Mouse (Mus musculus): ENCODE data around the gene Il23a. TPM values are rescaled to one million over a fixed set of nuclear protein-coding genes. Genes with fewer than 3 reads are reported as not detected.

Il23a gene
- total and polyA plus RNA-seq, 3 experiments = 0.32 to 3.6 (median 0.49) TPM

GRCm38 (mm10) chr10:128258953-128259352 lies 39.6 kb downstream of the Il23a start (continued):
- TF ChIP-seq POLR2AphosphoS2 (IDR thresholded peaks at IDR 0.05; ENCODE audit: low read depth, low read length) (no peak), MAFK (IDR thresholded peaks at IDR 0.05; ENCODE audit: insufficient replicate concordance, low read length) (no peak), HCFC1 (IDR thresholded peaks at IDR 0.05; ENCODE audit: low read depth, low read length) (no peak), JUND (conservative IDR thresholded peaks at IDR 0.05; ENCODE audit: low read depth, low read length) (peak; percentile 85), USF2 (conservative IDR thresholded peaks at IDR 0.05; ENCODE audit: low read depth, low read length) (no peak), JUN (IDR thresholded peaks at IDR 0.05; ENCODE audit: insufficient read depth, low read depth, low read length) (peak; percentile 73; the same call in 1 of the 2 replicates), NRF1 (IDR thresholded peaks at IDR 0.05; ENCODE audit: low read depth, low read length) (no peak), ZMIZ1 (IDR thresholded peaks at IDR 0.05; ENCODE audit: low read depth, low read length) (no peak), ELF1 (IDR thresholded peaks at IDR 0.05; ENCODE audit: low read depth, low read length) (peak; percentile 58), MYC (IDR thresholded peaks at IDR 0.05; ENCODE audit: low read depth, low read length) (no peak), CHD1 (IDR thresholded peaks at IDR 0.05; ENCODE audit: low read depth, low read length) (no peak), CTCF (conservative IDR thresholded peaks at IDR 0.05 in 1 of 2, IDR thresholded peaks at IDR 0.05 in 1 of 2; ENCODE audit: low read depth in 2 of 2, low read length in 2 of 2) (no peak), IRF4 (IDR thresholded peaks at IDR 0.05; ENCODE audit: low read depth, low read length) (peak; percentile 92), KAT2A (IDR thresholded peaks at IDR 0.05; ENCODE audit: insufficient replicate concordance, low read length) (no peak), SMC3 (IDR thresholded peaks at IDR 0.05; ENCODE audit: low read depth, low read length) (no peak), CHD2 (IDR thresholded peaks at IDR 0.05; ENCODE audit: low read length) (no peak)

GRCm38 (mm10) chr10:128256328-128256727 lies 42.2 kb downstream of the Il23a start:
- peak; percentile 74 for DNase-seq (ENCODE audit: extremely low read depth)
- H3K27ac ChIP-seq (ENCODE audit: insufficient read depth, low read depth) = no peak overlapping the region
- no peaks in the 10 kb centered on the region for H3K79me2 ChIP-seq (replicated peaks; ENCODE audit: control insufficient read depth, extremely low read depth, insufficient read depth, poor library complexity, severe bottlenecking)
- dilution Hi-C loops (cut with MboI; ENCODE audit: extremely low pct_ligation_motif_present, extremely low pct_unique_long_range_greater_than_20kb, low sequenced_read_pairs) (no loop called here), in situ Hi-C loops (cut with MboI; ENCODE audit: low pct_ligation_motif_present, low pct_unique_long_range_greater_than_20kb, low sequenced_read_pairs) (no loop called here)
- H3K9ac ChIP-seq (ENCODE audit: insufficient read depth, low read depth) = peak overlapping the region; percentile 23; the same call in 1 of the 2 replicates
- H3K27me3 ChIP-seq (replicated peaks) = no peaks in the 10 kb centered on the region
- peaks cover 23 to 47% of the 10 kb centered on the region in 2 experiments for H3K4me1 ChIP-seq (ENCODE audit: control insufficient read depth in 1 of 2, insufficient read depth in 2 of 2)
- peak overlapping the region in 1 of 3 experiments; percentile 3 for H3K4me3 ChIP-seq (replicated peaks in 1 of 3; ENCODE audit: low read depth in 2 of 3, low read length in 2 of 3, poor library complexity in 1 of 3)
- 0 out of 2 replicates have a peak overlapping the region, but pooled peaks have one; percentile 1 for H3K4me2 ChIP-seq (ENCODE audit: insufficient read depth, low read depth, poor library complexity, severe bottlenecking)
- peaks cover 13 to 32% of the 10 kb centered on the region in 2 experiments for H3K36me3 ChIP-seq (replicated peaks in 1 of 2; ENCODE audit: control insufficient read depth in 1 of 2, insufficient read depth in 1 of 2, low read length in 1 of 2)
- no peaks in the 10 kb centered on the region for H3K9me3 ChIP-seq (replicated peaks; ENCODE audit: low read length)
- TF ChIP-seq POLR2A (IDR thresholded peaks at IDR 0.05; ENCODE audit: low read depth, low read length) = no peak
- peak; percentile 84; the same call in 1 of the 2 replicates for TF ChIP-seq MXI1 (IDR thresholded peaks at IDR 0.05; ENCODE audit: low read depth, low read length)
- TF ChIP-seq ELF1 (IDR thresholded peaks at IDR 0.05; ENCODE audit: low read depth, low read length) = no peak
- peak; percentile 58 for TF ChIP-seq MEF2A (IDR thresholded peaks at IDR 0.05; ENCODE audit: borderline replicate concordance, low read depth, low read length)
- no peak for TF ChIP-seq SMC3 (IDR thresholded peaks at IDR 0.05; ENCODE audit: low read depth, low read length)
- TF ChIP-seq CHD2 (IDR thresholded peaks at IDR 0.05; ENCODE audit: low read length) = peak; percentile 55; the same call in 1 of the 2 replicates
- no peak for TF ChIP-seq ZC3H11A (IDR thresholded peaks at IDR 0.05; ENCODE audit: low read depth, low read length)
- peak; percentile 91 for TF ChIP-seq BHLHE40 (IDR thresholded peaks at IDR 0.05; ENCODE audit: low read depth, low read length)
- no peak for TF ChIP-seq UBTF (IDR thresholded peaks at IDR 0.05; ENCODE audit: low read depth, low read length)
- TF ChIP-seq MAX (IDR thresholded peaks at IDR 0.05; ENCODE audit: low read length) = peak; percentile 81
- no peak for TF ChIP-seq CTCF (conservative IDR thresholded peaks at IDR 0.05 in 1 of 2, IDR thresholded peaks at IDR 0.05 in 1 of 2; ENCODE audit: low read depth in 2 of 2, low read length in 2 of 2)
- TF ChIP-seq RAD21 (IDR thresholded peaks at IDR 0.05; ENCODE audit: low read depth, low read length) = no peak; the same call in 1 of the 2 replicates
- no peak for TF ChIP-seq POLR2AphosphoS2 (IDR thresholded peaks at IDR 0.05; ENCODE audit: low read depth, low read length)
- no peak for TF ChIP-seq GABPA (IDR thresholded peaks at IDR 0.05; ENCODE audit: insufficient replicate concordance, low read depth, low read length)
- peak; percentile 27; the same call in 1 of the 2 replicates for TF ChIP-seq HCFC1 (IDR thresholded peaks at IDR 0.05; ENCODE audit: low read depth, low read length)
- TF ChIP-seq PAX5 (IDR thresholded peaks at IDR 0.05; ENCODE audit: low read length) = no peak
- TF ChIP-seq ZMIZ1 (IDR thresholded peaks at IDR 0.05; ENCODE audit: low read depth, low read length) = no peak
- no peak for TF ChIP-seq KAT2A (IDR thresholded peaks at IDR 0.05; ENCODE audit: insufficient replicate concordance, low read length)
- no peak for TF ChIP-seq USF2 (conservative IDR thresholded peaks at IDR 0.05; ENCODE audit: low read depth, low read length)
- peak; percentile 85 for TF ChIP-seq MYC (IDR thresholded peaks at IDR 0.05; ENCODE audit: low read depth, low read length)
- TF ChIP-seq TCF12 (IDR thresholded peaks at IDR 0.05; ENCODE audit: low read depth, low read length) = peak; percentile 56; the same call in 1 of the 2 replicates
- no peak for TF ChIP-seq E2F4 (IDR thresholded peaks at IDR 0.05; ENCODE audit: insufficient replicate concordance, low read depth, low read length)
- peak; percentile 77 for TF ChIP-seq MAFK (IDR thresholded peaks at IDR 0.05; ENCODE audit: insufficient replicate concordance, low read length)
- no peak for TF ChIP-seq USF1 (IDR thresholded peaks at IDR 0.05; ENCODE audit: low read depth, low read length)
- peak; percentile 64 for TF ChIP-seq EP300 (IDR thresholded peaks at IDR 0.05; ENCODE audit: low read length)
- no peak for TF ChIP-seq TBP (conservative IDR thresholded peaks at IDR 0.05; ENCODE audit: low read depth, low read length)
- no peak for TF ChIP-seq CHD1 (IDR thresholded peaks at IDR 0.05; ENCODE audit: low read depth, low read length)
- no peak for TF ChIP-seq NELFE (IDR thresholded peaks at IDR 0.05; ENCODE audit: low read depth, low read length)
- TF ChIP-seq JUN (IDR thresholded peaks at IDR 0.05; ENCODE audit: insufficient read depth, low read depth, low read length) = peak; percentile 59
- TF ChIP-seq ZNF384 (IDR thresholded peaks at IDR 0.05; ENCODE audit: low read depth, low read length) = no peak
- TF ChIP-seq IRF4 (IDR thresholded peaks at IDR 0.05; ENCODE audit: low read depth, low read length) = peak; percentile 66
- no peak for TF ChIP-seq NRF1 (IDR thresholded peaks at IDR 0.05; ENCODE audit: low read depth, low read length)
- peak; percentile 51; the same call in 1 of the 2 replicates for TF ChIP-seq JUND (conservative IDR thresholded peaks at IDR 0.05; ENCODE audit: low read depth, low read length)
